Mouse (Mus musculus) 416B (cell line): ENCODE measurements around the gene Hoxa3.

Experiments used
- DNase-seq: peaks from one replicate; pipeline ENCODE4 v3.0.0; 2011; ENCODE audit warnings: low read depth

Gene Hoxa3

GRCm38 (mm10) chr6:52213119-52213986, at the start of gene Hoxa3, which contains the start of gene Gm28308:
Hoxa3 (minus strand) TSS chr6:52213336.
Gm28308 (minus strand) TSS chr6:52213339.
- DNase-seq = no peak

GRCm38 (mm10) chr6:52262463-52263320, 49.6 kb upstream of the Hoxa3 start:
- no peak for DNase-seq

GRCm38 (mm10) chr6:52261751-52262462, 48.8 kb upstream of the Hoxa3 start:
- DNase-seq = no peak

GRCm38 (mm10) chr6:52260654-52261575, 47.8 kb upstream of the Hoxa3 start, which contains the start of gene Hoxa13:
Hoxa13 (minus strand) TSS chr6:52260880.
- DNase-seq = no peak

GRCm38 (mm10) chr6:52259811-52260261, 46.7 kb upstream of the Hoxa3 start:
- no peak for DNase-seq

- DNase-seq = no peak
Measured at GRCm38 (mm10) chr6:52259081-52259790, 46.1 kb upstream of the Hoxa3 start.

GRCm38 (mm10) chr6:52256956-52257355, 43.8 kb upstream of the Hoxa3 start:
- DNase-seq = peak; percentile 73

- DNase-seq = no peak
Measured at GRCm38 (mm10) chr6:52253511-52254500, 40.7 kb upstream of the Hoxa3 start.

GRCm38 (mm10) chr6:52252775-52253376, 39.7 kb upstream of the Hoxa3 start:
- no peak for DNase-seq

GRCm38 (mm10) chr6:52252016-52252774, 39.1 kb upstream of the Hoxa3 start:
- DNase-seq = no peak

- no peak for DNase-seq
Measured at GRCm38 (mm10) chr6:52251177-52251879, 38.2 kb upstream of the Hoxa3 start.

GRCm38 (mm10) chr6:52249826-52250225, 36.7 kb upstream of the Hoxa3 start:
- DNase-seq = no peak

- no peak for DNase-seq
Measured at GRCm38 (mm10) chr6:52249415-52249738, 36.2 kb upstream of the Hoxa3 start.

GRCm38 (mm10) chr6:52248638-52249414, 35.7 kb upstream of the Hoxa3 start:
- no peak for DNase-seq

GRCm38 (mm10) chr6:52247766-52248637, 34.9 kb upstream of the Hoxa3 start:
- DNase-seq = no peak
